Mouse (Mus musculus): ENCODE results near the gene Mcpt4. TPM values are rescaled to one million over a fixed set of nuclear protein-coding genes. Genes with fewer than 3 reads are reported as not detected.
"Not testable (repeated sequence)": the region's sequence is repeated elsewhere in the genome, so short reads cannot be mapped to it uniquely, and the experiment has no call there.

Mcpt4 gene
- not detected in 2 replicates for polyA plus RNA-seq (2015; fragmentation: Nextera tagmentation; extraction: Ambion mirVana)

DNA sequence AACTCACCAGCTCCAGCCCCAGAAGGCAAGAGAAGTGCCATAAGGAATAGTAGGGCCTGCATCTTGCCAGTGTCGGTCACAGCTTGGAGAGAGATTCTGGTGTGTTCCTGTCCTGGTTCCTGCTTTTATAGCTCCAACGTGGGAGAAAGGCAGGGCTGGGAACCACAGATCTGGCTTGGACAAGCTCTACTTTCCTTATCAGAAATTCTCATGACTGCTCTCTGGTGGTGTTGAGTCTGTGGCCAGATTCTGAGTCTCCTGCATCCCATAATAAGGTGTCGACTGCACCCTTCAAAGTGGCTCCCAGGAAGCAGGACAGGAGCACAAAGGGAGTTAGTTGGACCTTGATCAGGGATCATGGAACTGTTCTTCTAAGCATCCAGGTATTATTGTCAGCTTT is at the start of gene Mcpt4:
TSS of gene Mcpt4 (minus strand) at position 101 of the 400 bp plus-strand sequence.
- H3K27me3 ChIP-seq; H3K36me3 ChIP-seq; H3K9ac ChIP-seq; H3K27ac ChIP-seq (replicated peaks); H3K4me3 ChIP-seq; H3K9me3 ChIP-seq; H3K4me2 ChIP-seq; H3K4me1 ChIP-seq (replicated peaks); ATAC-seq (ENCODE audit: low FRiP score, low read depth): not testable (repeated sequence)
- WGBS, result 81% methylated on average over 3 of the region's 3 CpGs

DNA sequence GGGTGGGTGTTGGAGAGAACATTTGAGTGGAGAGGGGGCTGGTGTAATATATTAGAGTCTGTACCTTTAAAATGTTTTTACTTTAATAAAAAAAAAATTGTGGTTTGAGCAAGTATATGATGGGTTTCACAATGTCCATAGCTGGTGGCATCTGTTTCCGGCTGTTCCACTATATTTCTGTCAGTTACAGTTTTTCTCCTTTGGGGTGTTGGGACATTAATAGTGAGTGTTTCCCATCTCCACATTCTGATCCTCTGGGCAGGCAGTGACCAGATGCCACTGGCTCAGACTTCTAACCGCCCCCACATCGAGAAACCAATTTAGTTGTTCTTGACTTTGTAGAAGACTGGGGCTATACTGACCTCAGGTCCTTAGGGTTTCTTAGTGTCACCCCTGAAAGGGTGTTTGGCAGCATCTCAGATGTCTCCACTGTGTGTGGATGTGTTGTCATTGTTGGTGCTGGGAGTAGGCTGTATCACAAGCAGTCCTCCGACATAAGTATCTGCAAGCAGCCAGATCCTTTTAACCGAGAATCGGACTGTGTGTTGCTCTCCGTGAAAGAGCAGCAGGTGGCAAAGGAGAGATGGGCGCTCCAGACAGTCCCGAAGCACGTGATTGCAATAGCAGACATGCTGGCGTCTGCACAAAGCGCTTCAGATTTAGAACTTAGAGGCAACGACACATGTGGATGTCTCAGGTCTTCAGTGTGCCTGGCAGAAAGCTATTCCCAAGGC is 43.5 kb upstream of the Mcpt4 start:
- Histone ChIP-seq H3K4me2 (no peak overlapping the region), H3K9me3 (no peaks in the 10 kb centered on the region), H3K27me3 (no peaks in the 10 kb centered on the region), H3K9ac (no peak overlapping the region), H3K4me1 (replicated peaks) (no peaks in the 10 kb centered on the region), H3K4me3 (no peak overlapping the region), H3K36me3 (no peaks in the 10 kb centered on the region), H3K27ac (replicated peaks) (no peak overlapping the region)
- no peak for ATAC-seq (ENCODE audit: low FRiP score, low read depth)
- 82% methylated on average over 13 of the region's 13 CpGs for WGBS

- Histone ChIP-seq H3K4me3 (no peak overlapping the region), H3K27ac (replicated peaks) (no peak overlapping the region), H3K4me1 (replicated peaks) (no peaks in the 10 kb centered on the region), H3K36me3 (no peaks in the 10 kb centered on the region), H3K9me3 (no peaks in the 10 kb centered on the region), H3K27me3 (no peaks in the 10 kb centered on the region), H3K9ac (no peak overlapping the region), H3K4me2 (no peak overlapping the region)
- 94% methylated on average over 5 of the region's 5 CpGs for WGBS
- no peak for ATAC-seq (ENCODE audit: low FRiP score, low read depth)
These were observed 42.9 kb upstream of the Mcpt4 start for GRCm38 (mm10) chr14:56105016-56105415.

DNA sequence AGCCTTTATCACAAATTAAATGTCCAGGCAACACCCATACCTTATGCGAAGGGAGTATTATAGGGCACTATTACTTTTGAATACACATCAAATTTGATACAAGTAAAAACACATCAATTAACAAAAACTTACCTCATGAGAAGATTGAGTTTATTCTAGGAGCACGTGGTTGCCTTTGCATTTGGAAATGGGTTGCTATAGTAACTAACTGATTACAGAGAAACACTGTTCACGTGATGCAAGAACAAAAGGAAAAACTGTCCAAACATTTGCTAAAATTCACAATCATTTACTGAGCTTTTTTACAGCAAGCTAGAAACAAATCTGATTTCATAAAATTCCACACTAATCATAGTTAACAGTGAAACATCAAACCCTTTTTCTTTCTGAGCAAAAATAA is 41.3 kb upstream of the Mcpt4 start:
- H3K4me1 ChIP-seq (replicated peaks), result no peaks in the 10 kb centered on the region
- no peak overlapping the region for H3K4me3 ChIP-seq
- H3K36me3 ChIP-seq, result no peaks in the 10 kb centered on the region
- H3K27ac ChIP-seq (replicated peaks), result no peak overlapping the region
- H3K9me3 ChIP-seq, result no peaks in the 10 kb centered on the region
- H3K27me3 ChIP-seq, result no peaks in the 10 kb centered on the region
- WGBS, result 66% methylated on average over 3 of the region's 3 CpGs
- H3K9ac ChIP-seq, result no peak overlapping the region
- H3K4me2 ChIP-seq, result no peak overlapping the region
- ATAC-seq (ENCODE audit: low FRiP score, low read depth), result no peak

- Histone ChIP-seq H3K27ac (replicated peaks) (no peak within 1 kb of the TSS), H3K27me3 (no peaks in the 10 kb centered on the region), H3K4me1 (replicated peaks) (no peaks in the 10 kb centered on the region), H3K9ac (no peak within 1 kb of the TSS), H3K36me3 (no peaks in the 10 kb centered on the region), H3K4me2 (no peak within 1 kb of the TSS), H3K9me3 (no peaks in the 10 kb centered on the region), H3K4me3 (no peak within 1 kb of the TSS)
- ATAC-seq (ENCODE audit: low FRiP score, low read depth), result no peak
- WGBS, result 81% methylated on average over 10 of the region's 10 CpGs
These were observed 40.3 kb upstream of the Mcpt4 start, which contains the start of gene Ctsg for GRCm38 (mm10) chr14:56102386-56102785. Gene Ctsg, minus strand, starts transcription at chr14:56102574.

- no peak for ATAC-seq (ENCODE audit: low FRiP score, low read depth)
- Histone ChIP-seq H3K4me3 (no peak overlapping the region), H3K36me3 (no peaks in the 10 kb centered on the region), H3K4me2 (no peak overlapping the region), H3K9ac (no peak overlapping the region), H3K9me3 (no peaks in the 10 kb centered on the region), H3K27me3 (no peaks in the 10 kb centered on the region), H3K27ac (replicated peaks) (no peak overlapping the region), H3K4me1 (replicated peaks) (no peaks in the 10 kb centered on the region)
- WGBS, result 84% methylated on average over 4 of the region's 4 CpGs
These were observed 36.8 kb upstream of the Mcpt4 start for GRCm38 (mm10) chr14:56098940-56099339.

DNA sequence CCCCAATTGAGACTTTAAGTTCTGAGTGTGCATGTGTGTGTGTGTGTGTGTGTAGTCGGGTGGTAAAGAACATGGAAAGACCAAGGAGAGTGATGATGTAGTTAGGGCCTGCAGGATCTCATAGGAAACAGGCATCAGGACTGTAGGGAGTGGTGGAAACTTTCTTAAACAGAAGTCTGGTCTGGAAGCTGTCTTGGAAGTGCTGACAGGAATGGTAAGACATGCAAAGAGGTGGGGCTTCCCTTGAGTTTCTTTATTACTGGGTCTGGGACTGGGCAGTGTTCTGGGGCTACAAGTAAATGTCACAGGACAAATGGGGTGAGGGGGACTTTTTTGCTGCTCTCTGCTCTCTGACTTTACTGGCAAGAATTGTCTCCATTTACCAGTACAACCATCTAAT is 35.5 kb upstream of the Mcpt4 start:
- Histone ChIP-seq H3K9ac (no peak overlapping the region), H3K27ac (replicated peaks) (no peak overlapping the region)

GRCm38 (mm10) chr14:56093353-56093752 is 31.2 kb upstream of the Mcpt4 start:
- Histone ChIP-seq H3K4me3 (no peak overlapping the region), H3K36me3 (no peaks in the 10 kb centered on the region), H3K9me3 (no peaks in the 10 kb centered on the region), H3K27me3 (no peaks in the 10 kb centered on the region), H3K4me1 (replicated peaks) (no peaks in the 10 kb centered on the region), H3K4me2 (no peak overlapping the region), H3K9ac (no peak overlapping the region), H3K27ac (replicated peaks) (no peak overlapping the region)
- ATAC-seq (ENCODE audit: low FRiP score, low read depth), result no peak
- WGBS, result 81% methylated on average over 2 of the region's 2 CpGs

More for the DNA sequence above, 35.5 kb upstream of the Mcpt4 start:
- no peak for ATAC-seq (ENCODE audit: low FRiP score, low read depth)
- H3K27me3 ChIP-seq, result no peaks in the 10 kb centered on the region
- no peaks in the 10 kb centered on the region for H3K9me3 ChIP-seq
- WGBS, result 86% methylated on average over 1 of the region's 1 CpGs
- H3K36me3 ChIP-seq, result no peaks in the 10 kb centered on the region
- no peaks in the 10 kb centered on the region for H3K4me1 ChIP-seq (replicated peaks)
- H3K4me2 ChIP-seq, result no peak overlapping the region
- no peak overlapping the region for H3K4me3 ChIP-seq

- Histone ChIP-seq H3K9ac (no peak overlapping the region), H3K27me3 (no peaks in the 10 kb centered on the region), H3K36me3 (no peaks in the 10 kb centered on the region), H3K4me3 (no peak overlapping the region), H3K4me2 (no peak overlapping the region), H3K9me3 (no peaks in the 10 kb centered on the region), H3K4me1 (replicated peaks) (no peaks in the 10 kb centered on the region), H3K27ac (replicated peaks) (no peak overlapping the region)
- WGBS, result 80% methylated on average over 3 of the region's 3 CpGs
- no peak for ATAC-seq (ENCODE audit: low FRiP score, low read depth)
These were observed 24.6 kb upstream of the Mcpt4 start for GRCm38 (mm10) chr14:56086711-56087110.

DNA sequence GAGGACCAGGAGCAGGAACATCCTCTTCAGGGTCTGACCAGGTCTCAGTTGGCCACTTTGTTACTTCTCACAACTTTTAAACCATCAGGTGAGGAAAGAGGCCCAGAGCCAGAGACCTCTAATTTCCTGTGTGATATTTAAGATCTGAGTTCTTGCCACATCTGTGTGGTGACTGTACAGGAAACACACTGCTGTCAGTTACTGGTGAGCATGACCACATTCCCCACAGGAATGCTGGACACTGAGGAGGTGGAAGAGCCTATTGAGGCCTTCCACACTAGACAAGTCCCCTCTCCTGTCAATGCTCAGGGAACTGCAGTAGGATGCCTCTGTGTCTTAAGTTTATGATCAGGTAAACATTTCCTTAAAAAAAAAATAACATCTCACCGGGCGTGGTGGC is 23.1 kb upstream of the Mcpt4 start, which contains the start of gene Mcpt8:
TSS of gene Mcpt8 (minus strand) at position 107 of the 400 bp plus-strand sequence.
- H3K27me3 ChIP-seq, result no peaks in the 10 kb centered on the region
- H3K4me3 ChIP-seq, result no peak within 1 kb of the TSS
- 94% methylated on average over 2 of the region's 2 CpGs for WGBS
- no peak for ATAC-seq (ENCODE audit: low FRiP score, low read depth)
- no peak within 1 kb of the TSS for H3K9ac ChIP-seq
- H3K9me3 ChIP-seq, result no peaks in the 10 kb centered on the region
- no peak within 1 kb of the TSS for H3K27ac ChIP-seq (replicated peaks)
- H3K36me3 ChIP-seq, result no peaks in the 10 kb centered on the region
- H3K4me2 ChIP-seq, result no peak within 1 kb of the TSS
- H3K4me1 ChIP-seq (replicated peaks), result no peaks in the 10 kb centered on the region

- Histone ChIP-seq H3K9me3 (no peaks in the 10 kb centered on the region), H3K27ac (replicated peaks) (no peak overlapping the region), H3K4me3 (no peak overlapping the region), H3K4me2 (no peak overlapping the region), H3K36me3 (no peaks in the 10 kb centered on the region), H3K27me3 (no peaks in the 10 kb centered on the region), H3K4me1 (replicated peaks) (no peaks in the 10 kb centered on the region), H3K9ac (no peak overlapping the region)
- ATAC-seq (ENCODE audit: low FRiP score, low read depth), result no peak
- WGBS, result 57% methylated on average over 4 of the region's 4 CpGs
These were observed 19.9 kb upstream of the Mcpt4 start for GRCm38 (mm10) chr14:56082016-56082415.

DNA sequence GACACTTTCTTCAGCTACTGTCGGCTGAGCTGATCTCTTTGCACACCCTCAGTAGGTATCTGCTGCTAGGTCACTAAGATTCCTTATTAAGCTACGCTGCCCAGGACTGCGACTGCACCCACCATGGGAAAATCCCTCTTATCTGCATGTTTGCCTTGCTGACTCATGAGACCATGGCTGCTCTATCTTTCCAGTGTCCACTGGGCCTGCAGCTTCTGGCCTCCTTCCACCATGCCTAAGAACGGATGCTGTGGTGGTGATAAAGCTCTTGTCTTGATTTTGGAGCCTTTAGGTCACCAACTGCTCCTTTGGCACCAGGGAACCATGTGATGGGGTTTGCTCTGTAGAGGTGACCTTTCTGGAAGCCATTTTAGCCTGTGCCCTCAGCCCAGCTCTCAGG is 4.4 kb downstream of the Mcpt4 start:
- Histone ChIP-seq H3K9me3 (no peaks in the 10 kb centered on the region), H3K27me3 (no peaks in the 10 kb centered on the region), H3K4me2 (no peak overlapping the region), H3K4me1 (replicated peaks) (no peaks in the 10 kb centered on the region), H3K27ac (replicated peaks) (no peak overlapping the region), H3K36me3 (no peaks in the 10 kb centered on the region), H3K9ac (no peak overlapping the region), H3K4me3 (no peak overlapping the region)
- no peak for ATAC-seq (ENCODE audit: low FRiP score, low read depth)
- WGBS, result 87% methylated on average over 4 of the region's 4 CpGs

DNA sequence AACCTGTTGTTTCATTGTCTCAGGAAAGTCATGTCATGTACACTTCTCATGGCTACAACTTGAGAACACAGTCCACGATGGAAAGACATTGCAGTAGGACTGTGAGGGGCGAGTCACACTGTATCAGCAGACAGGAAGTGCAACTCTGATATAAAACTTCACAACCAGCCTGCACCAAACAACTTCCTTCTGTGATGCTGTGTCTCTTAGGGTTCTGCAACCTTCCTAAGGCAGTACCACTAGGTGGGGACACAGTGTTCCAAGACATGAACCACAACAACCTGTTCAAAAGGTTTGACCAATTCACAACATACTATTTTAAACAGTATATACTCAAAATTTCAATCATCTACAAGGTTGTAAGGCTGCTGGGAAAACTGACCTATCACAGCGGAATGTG is 6.7 kb downstream of the Mcpt4 start:
- 90% methylated on average over 3 of the region's 3 CpGs for WGBS
- H3K9me3 ChIP-seq, result no peaks in the 10 kb centered on the region
- H3K27me3 ChIP-seq, result no peaks in the 10 kb centered on the region
- H3K4me1 ChIP-seq (replicated peaks), result no peaks in the 10 kb centered on the region
- no peak overlapping the region for H3K4me2 ChIP-seq
- no peaks in the 10 kb centered on the region for H3K36me3 ChIP-seq
- no peak overlapping the region for H3K4me3 ChIP-seq
- no peak for ATAC-seq (ENCODE audit: low FRiP score, low read depth)
- H3K27ac ChIP-seq (replicated peaks), result no peak overlapping the region
- no peak overlapping the region for H3K9ac ChIP-seq
